Comparison of ENCODE assay signal across 8 mouse cellular contexts in the genomic region with DNA sequence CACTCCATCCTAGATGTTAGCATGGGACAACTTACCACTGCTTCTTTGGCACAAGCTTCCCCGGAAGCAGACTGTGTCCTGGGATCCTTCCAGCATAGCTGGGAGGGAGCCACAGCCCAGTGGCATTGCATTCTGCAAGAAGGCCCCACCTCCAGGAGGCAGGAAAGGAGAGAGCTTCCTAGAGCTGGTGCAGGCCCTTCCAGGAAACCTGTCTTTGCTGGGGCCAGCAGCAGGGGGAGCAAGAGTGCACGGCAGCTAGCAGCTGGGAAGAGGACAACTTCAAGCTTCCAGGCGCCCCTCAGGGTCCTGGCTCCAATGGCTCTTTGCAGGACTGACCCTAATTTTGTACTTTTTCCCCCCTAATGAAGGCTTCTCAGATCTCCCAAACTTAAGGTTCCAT.
A peak's percentile ranks its signal among the peaks of the same experiment; 100 is the strongest.
DNase-seq lines count a peak whose midpoint lies in the region; ATAC-seq and TF ChIP-seq lines count a peak whose summit lies in the region.

No protein-coding gene starts in this region.

- no peak overlapping the region for H3K27ac ChIP-seq in heart, embryonic 11.5 days (ENCODE audit: low read depth, low read length)
- no peak overlapping the region for H3K27ac ChIP-seq in embryonic facial prominence, embryonic 14.5 days (replicated peaks; ENCODE audit: low read depth, low read length)
- no peak overlapping the region for H3K27ac ChIP-seq in lung, postnatal 0 days (ENCODE audit: low read length)

- no peak overlapping the region for H3K9ac ChIP-seq in heart, embryonic 11.5 days (ENCODE audit: low read depth, low read length)
- no peak overlapping the region for H3K9ac ChIP-seq in embryonic facial prominence, embryonic 14.5 days (ENCODE audit: low read depth, low read length)
- H3K9ac ChIP-seq in lung, postnatal 0 days (replicated peaks; ENCODE audit: low read depth) = no peak overlapping the region

- 33% methylated on average over 3 of the region's 3 CpGs for WGBS in heart, embryonic 11.5 days (ENCODE audit: insufficient replicate concordance)
- 36% methylated on average over 3 of the region's 3 CpGs for WGBS in embryonic facial prominence, embryonic 14.5 days
- WGBS in lung, postnatal 0 days = 28% methylated on average over 3 of the region's 3 CpGs

- peak; percentile 36 for DNase-seq in heart, postnatal 4 days
- DNase-seq in 416B (ENCODE audit: low read depth) (peak; percentile 11), ES-CJ7 (ENCODE audit: low read depth, low spot score) (peak; percentile 67)
- DNase-seq in embryonic facial prominence, embryonic 14.5 days (ENCODE audit: low spot score) = peak; percentile 9
- DNase-seq in lung, postnatal 0 days (ENCODE audit: low spot score) = peak; percentile 42
- DNase-seq in yolk sac, embryonic 10.5 days (ENCODE audit: low spot score) = peak; percentile 9

- H3K9me3 ChIP-seq in heart, embryonic 11.5 days (replicated peaks; ENCODE audit: control insufficient read depth, low read length) = peaks cover 6% of the 10 kb centered on the region; the same call in 1 of the 2 replicates
- 0 out of 2 replicates have a peak, but pooled peaks cover 13% of the 10 kb centered on the region for H3K9me3 ChIP-seq in embryonic facial prominence, embryonic 14.5 days (ENCODE audit: control insufficient read depth, low read length)
- no peaks in the 10 kb centered on the region for H3K9me3 ChIP-seq in lung, postnatal 0 days (ENCODE audit: low read length)

- no peak overlapping the region for H3K4me3 ChIP-seq in heart, embryonic 11.5 days (ENCODE audit: low read depth, low read length)
- H3K4me3 ChIP-seq in embryonic facial prominence, embryonic 14.5 days (ENCODE audit: low read depth, low read length) = no peak overlapping the region
- H3K4me3 ChIP-seq in lung, postnatal 0 days (ENCODE audit: low read depth, low read length) = no peak overlapping the region

- no peak for ATAC-seq in heart, embryonic 11.5 days (replicated peaks; ENCODE audit: insufficient number of reproducible peaks, low FRiP score, low TSS enrichment)
- ATAC-seq in embryonic facial prominence, embryonic 14.5 days (ENCODE audit: low read depth) = no peak
- peak; percentile 57; the same call in 1 of the 2 replicates for ATAC-seq in lung, postnatal 0 days
- no peak for ATAC-seq in erythroid progenitor cell, adult 5-6 weeks (replicated peaks; ENCODE audit: low FRiP score, poor library complexity, severe bottlenecking)

- no peaks in the 10 kb centered on the region for H3K36me3 ChIP-seq in heart, embryonic 11.5 days (ENCODE audit: control insufficient read depth, insufficient read depth, low read length)
- no peaks in the 10 kb centered on the region for H3K36me3 ChIP-seq in embryonic facial prominence, embryonic 14.5 days (ENCODE audit: control insufficient read depth, insufficient read depth, low read length)
- no peaks in the 10 kb centered on the region for H3K36me3 ChIP-seq in lung, postnatal 0 days (ENCODE audit: insufficient read depth, low read length)

- TF ChIP-seq EP300 in lung, postnatal 0 days (IDR thresholded peaks at IDR 0.05) = no peak

- H3K4me2 ChIP-seq in heart, embryonic 11.5 days = no peak overlapping the region
- H3K4me2 ChIP-seq in embryonic facial prominence, embryonic 14.5 days (ENCODE audit: low read depth, low read length) = no peak overlapping the region
- H3K4me2 ChIP-seq in lung, postnatal 0 days (replicated peaks; ENCODE audit: low read depth, low read length) = no peak overlapping the region

- H3K27me3 ChIP-seq in heart, embryonic 11.5 days (ENCODE audit: control insufficient read depth, insufficient read depth, low read length) = no peaks in the 10 kb centered on the region
- H3K27me3 ChIP-seq in embryonic facial prominence, embryonic 14.5 days (replicated peaks; ENCODE audit: control insufficient read depth, insufficient read depth, low read length) = no peaks in the 10 kb centered on the region
- H3K27me3 ChIP-seq in lung, postnatal 0 days (replicated peaks; ENCODE audit: insufficient read depth, low read length) = no peaks in the 10 kb centered on the region

- TF ChIP-seq CTCF in lung, postnatal 0 days (IDR thresholded peaks at IDR 0.05) = peak; percentile 70

- H3K4me1 ChIP-seq in heart, embryonic 11.5 days (ENCODE audit: control insufficient read depth, insufficient read depth, low read length) = no peaks in the 10 kb centered on the region
- no peaks in the 10 kb centered on the region for H3K4me1 ChIP-seq in embryonic facial prominence, embryonic 14.5 days (ENCODE audit: control insufficient read depth, insufficient read depth, low read length)
- H3K4me1 ChIP-seq in lung, postnatal 0 days (ENCODE audit: insufficient read depth, low read depth, low read length) = no peaks in the 10 kb centered on the region

Comparison
In these comparisons a context has a peak if more than half of its experiments do, and no peak if none do; other contexts are left out.
1. DNase-seq: peak in every context shown above with its lines; median percentile 67 in ES-CJ7; 42 in lung, postnatal 0 days; 36 in heart, postnatal 4 days; 11 in 416B; 9 in embryonic facial prominence, embryonic 14.5 days; 9 in yolk sac, embryonic 10.5 days.